Mouse (Mus musculus): ENCODE data around the gene Vpreb2. TPM values are rescaled to one million over a fixed set of nuclear protein-coding genes. Genes with fewer than 3 reads are reported as not detected.
"Not testable (repeated sequence)": the region's sequence is repeated elsewhere in the genome, so short reads cannot be mapped to it uniquely, and the experiment has no call there.

Vpreb2 gene
- polyA plus RNA-seq, 1 experiment from 2014 or later, result not detected

- 34% methylated on average over 7 of the region's 7 CpGs for WGBS
- no peak overlapping the region for H3K4me3 ChIP-seq (ENCODE audit: low read length)
- peak; percentile 76 for ATAC-seq (ENCODE audit: low read depth)
- H3K27ac ChIP-seq (ENCODE audit: low read length), result peak overlapping the region; percentile 7; the same call in 1 of the 2 replicates
- peaks cover 2% of the 10 kb centered on the region; the same call in 1 of the 2 replicates for H3K4me1 ChIP-seq (replicated peaks; ENCODE audit: control insufficient read depth, insufficient read depth, low read length)
- H3K36me3 ChIP-seq (ENCODE audit: control insufficient read depth, insufficient read depth, low read length), result no peaks in the 10 kb centered on the region
- no peaks in the 10 kb centered on the region for H3K27me3 ChIP-seq (ENCODE audit: control insufficient read depth, insufficient read depth, low read depth, low read length)
- H3K9ac ChIP-seq (ENCODE audit: low read length), result 0 out of 2 replicates have a peak overlapping the region, but pooled peaks have one; percentile 1
- H3K4me2 ChIP-seq (ENCODE audit: low read depth, low read length), result no peak overlapping the region
- H3K9me3 ChIP-seq (ENCODE audit: control insufficient read depth, low read length), result no peaks in the 10 kb centered on the region
These were observed 35.0 kb upstream of the Vpreb2 start for GRCm38 (mm10) chr16:17945081-17945831.

DNA sequence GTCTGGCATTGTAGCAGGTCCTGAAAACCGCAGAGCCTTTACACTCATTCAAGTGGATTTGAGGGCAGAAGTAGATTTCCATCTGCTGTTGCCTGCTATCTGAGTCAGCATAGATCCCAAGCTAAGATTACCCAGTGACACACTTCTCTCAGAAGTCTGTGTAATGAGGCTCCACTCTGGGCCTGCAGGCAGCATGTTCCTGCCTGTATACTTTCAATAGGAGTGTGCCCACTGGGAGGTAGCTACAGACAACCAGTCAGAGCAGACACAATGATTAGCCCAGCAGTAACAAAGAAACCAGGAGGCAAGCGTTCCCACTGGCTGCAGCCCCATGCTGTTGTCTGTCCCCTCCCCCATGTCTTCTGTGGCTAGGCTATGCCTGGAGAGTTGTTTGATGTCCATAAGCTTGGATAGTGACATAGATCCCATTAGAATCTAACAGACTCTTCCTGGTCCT is 30.8 kb upstream of the Vpreb2 start:
- 0 out of 2 replicates have a peak overlapping the region, but pooled peaks have one; percentile 4 for H3K9ac ChIP-seq (ENCODE audit: low read length)
- no peak overlapping the region for H3K27ac ChIP-seq (ENCODE audit: low read length)
- no peaks in the 10 kb centered on the region for H3K9me3 ChIP-seq (ENCODE audit: control insufficient read depth, low read length)
- H3K27me3 ChIP-seq (ENCODE audit: control insufficient read depth, insufficient read depth, low read depth, low read length), result no peaks in the 10 kb centered on the region
- 42% methylated on average over 2 of the region's 2 CpGs for WGBS
- H3K4me1 ChIP-seq (replicated peaks; ENCODE audit: control insufficient read depth, insufficient read depth, low read length), result peaks cover 2% of the 10 kb centered on the region; the same call in 1 of the 2 replicates
- ATAC-seq (ENCODE audit: low read depth), result no peak
- H3K4me3 ChIP-seq (ENCODE audit: low read length), result no peak overlapping the region
- H3K36me3 ChIP-seq (ENCODE audit: control insufficient read depth, insufficient read depth, low read length), result no peaks in the 10 kb centered on the region
- H3K4me2 ChIP-seq (ENCODE audit: low read depth, low read length), result no peak overlapping the region

- Histone ChIP-seq H3K9ac (ENCODE audit: low read length) (no peak overlapping the region), H3K4me2 (ENCODE audit: low read depth, low read length) (no peak overlapping the region), H3K27ac (ENCODE audit: low read length) (no peak overlapping the region), H3K9me3 (ENCODE audit: control insufficient read depth, low read length) (no peaks in the 10 kb centered on the region), H3K27me3 (ENCODE audit: control insufficient read depth, insufficient read depth, low read depth, low read length) (no peaks in the 10 kb centered on the region), H3K4me3 (ENCODE audit: low read length) (no peak overlapping the region), H3K36me3 (ENCODE audit: control insufficient read depth, insufficient read depth, low read length) (no peaks in the 10 kb centered on the region), H3K4me1 (replicated peaks; ENCODE audit: control insufficient read depth, insufficient read depth, low read length) (peaks cover 2% of the 10 kb centered on the region; the same call in 1 of the 2 replicates)
- no peak for ATAC-seq (ENCODE audit: low read depth)
- WGBS, result 53% methylated on average over 4 of the region's 4 CpGs
These were observed 30.2 kb upstream of the Vpreb2 start for GRCm38 (mm10) chr16:17950068-17950467.

DNA sequence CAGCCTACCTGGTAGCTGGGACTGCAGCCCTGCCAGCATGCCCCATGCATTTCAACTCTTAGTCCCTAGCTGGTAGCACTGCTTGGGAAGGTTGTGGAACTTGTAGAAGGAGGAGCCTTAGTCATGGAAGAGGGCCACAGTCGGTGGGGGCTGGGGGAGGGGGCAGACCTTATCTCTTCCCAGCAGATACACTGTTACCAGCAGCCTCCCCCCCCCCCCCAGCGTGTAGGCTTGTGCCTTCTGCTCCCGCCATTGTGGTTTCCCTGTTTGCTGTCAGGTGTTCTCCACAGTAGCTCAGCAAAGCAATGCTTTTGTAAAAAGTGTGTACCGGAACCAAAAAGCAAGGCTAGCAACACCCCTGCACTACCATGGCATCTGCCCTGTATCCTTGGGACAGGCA is 28.6 kb upstream of the Vpreb2 start:
- Histone ChIP-seq H3K27me3 (ENCODE audit: control insufficient read depth, insufficient read depth, low read depth, low read length) (no peaks in the 10 kb centered on the region), H3K36me3 (ENCODE audit: control insufficient read depth, insufficient read depth, low read length) (no peaks in the 10 kb centered on the region), H3K9ac (ENCODE audit: low read length) (no peak overlapping the region), H3K27ac (ENCODE audit: low read length) (no peak overlapping the region), H3K4me2 (ENCODE audit: low read depth, low read length) (no peak overlapping the region), H3K9me3 (ENCODE audit: control insufficient read depth, low read length) (no peaks in the 10 kb centered on the region), H3K4me1 (replicated peaks; ENCODE audit: control insufficient read depth, insufficient read depth, low read length) (no peaks in the 10 kb centered on the region), H3K4me3 (ENCODE audit: low read length) (no peak overlapping the region)
- ATAC-seq (ENCODE audit: low read depth), result no peak
- WGBS, result 88% methylated on average over 3 of the region's 4 CpGs

DNA sequence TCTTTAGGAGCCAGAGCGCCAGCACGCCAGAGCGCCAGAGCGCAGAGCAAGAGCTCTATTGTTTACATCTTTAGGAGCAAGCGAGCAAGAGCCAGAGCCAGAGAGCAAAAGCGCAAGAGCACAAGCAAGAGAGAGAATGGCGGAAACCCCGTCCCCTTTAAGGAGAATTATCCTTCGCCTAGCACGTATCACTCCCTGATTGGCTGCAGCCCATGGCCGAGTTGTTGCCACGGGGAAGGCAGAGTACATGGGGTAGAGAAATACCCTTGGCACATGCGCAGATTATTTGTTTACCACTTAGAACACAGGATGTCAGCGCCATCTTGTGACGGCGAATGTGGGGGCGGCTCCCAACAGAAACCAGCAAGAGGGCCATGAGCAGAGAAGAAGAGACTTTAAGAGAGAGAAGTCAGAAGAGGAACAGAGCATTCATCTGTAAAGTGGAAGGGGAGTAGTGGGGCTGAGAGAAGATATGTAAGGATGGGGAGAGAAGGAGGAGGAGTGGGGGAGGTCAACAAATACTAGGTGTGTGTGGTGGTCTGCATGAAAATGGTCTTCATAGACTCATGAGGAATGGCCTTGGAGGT is 24.1 kb upstream of the Vpreb2 start:
- H3K4me2 ChIP-seq (ENCODE audit: low read depth, low read length); H3K4me3 ChIP-seq (ENCODE audit: low read length); H3K9me3 ChIP-seq (ENCODE audit: control insufficient read depth, low read length); ATAC-seq (ENCODE audit: low read depth); H3K9ac ChIP-seq (ENCODE audit: low read length); H3K4me1 ChIP-seq (replicated peaks; ENCODE audit: control insufficient read depth, insufficient read depth, low read length); H3K36me3 ChIP-seq (ENCODE audit: control insufficient read depth, insufficient read depth, low read length); H3K27ac ChIP-seq (ENCODE audit: low read length); H3K27me3 ChIP-seq (ENCODE audit: control insufficient read depth, insufficient read depth, low read depth, low read length): not testable (repeated sequence)
- WGBS, result 95% methylated on average over 15 of the region's 17 CpGs

GRCm38 (mm10) chr16:17962091-17962490 is 18.1 kb upstream of the Vpreb2 start:
- Histone ChIP-seq H3K27me3 (ENCODE audit: control insufficient read depth, insufficient read depth, low read depth, low read length) (no peaks in the 10 kb centered on the region), H3K4me2 (ENCODE audit: low read depth, low read length) (no peak overlapping the region), H3K9me3 (ENCODE audit: control insufficient read depth, low read length) (no peaks in the 10 kb centered on the region), H3K4me1 (replicated peaks; ENCODE audit: control insufficient read depth, insufficient read depth, low read length) (no peaks in the 10 kb centered on the region), H3K27ac (ENCODE audit: low read length) (no peak overlapping the region), H3K9ac (ENCODE audit: low read length) (no peak overlapping the region), H3K4me3 (ENCODE audit: low read length) (no peak overlapping the region), H3K36me3 (ENCODE audit: control insufficient read depth, insufficient read depth, low read length) (no peaks in the 10 kb centered on the region)
- WGBS, result 58% methylated on average over 7 of the region's 7 CpGs
- ATAC-seq (ENCODE audit: low read depth), result no peak

- WGBS, result 64% methylated on average over 5 of the region's 5 CpGs
- no peak overlapping the region for H3K4me3 ChIP-seq (ENCODE audit: low read length)
- no peaks in the 10 kb centered on the region for H3K27me3 ChIP-seq (ENCODE audit: control insufficient read depth, insufficient read depth, low read depth, low read length)
- H3K9me3 ChIP-seq (ENCODE audit: control insufficient read depth, low read length), result no peaks in the 10 kb centered on the region
- no peak for ATAC-seq (ENCODE audit: low read depth)
- no peak overlapping the region for H3K27ac ChIP-seq (ENCODE audit: low read length)
- H3K4me1 ChIP-seq (replicated peaks; ENCODE audit: control insufficient read depth, insufficient read depth, low read length), result no peaks in the 10 kb centered on the region
- no peak overlapping the region for H3K9ac ChIP-seq (ENCODE audit: low read length)
- H3K36me3 ChIP-seq (ENCODE audit: control insufficient read depth, insufficient read depth, low read length), result no peaks in the 10 kb centered on the region
- no peak overlapping the region for H3K4me2 ChIP-seq (ENCODE audit: low read depth, low read length)
These were observed 8.4 kb upstream of the Vpreb2 start for GRCm38 (mm10) chr16:17971853-17972252.

GRCm38 (mm10) chr16:17977840-17978239 is 2.4 kb upstream of the Vpreb2 start:
- 66% methylated on average over 7 of the region's 7 CpGs for WGBS
- not testable (repeated sequence) for ATAC-seq (ENCODE audit: low read depth); H3K27ac ChIP-seq (ENCODE audit: low read length); H3K4me2 ChIP-seq (ENCODE audit: low read depth, low read length); H3K9me3 ChIP-seq (ENCODE audit: control insufficient read depth, low read length); H3K36me3 ChIP-seq (ENCODE audit: control insufficient read depth, insufficient read depth, low read length); H3K9ac ChIP-seq (ENCODE audit: low read length); H3K4me1 ChIP-seq (replicated peaks; ENCODE audit: control insufficient read depth, insufficient read depth, low read length); H3K4me3 ChIP-seq (ENCODE audit: low read length); H3K27me3 ChIP-seq (ENCODE audit: control insufficient read depth, insufficient read depth, low read depth, low read length)

GRCm38 (mm10) chr16:17983201-17983600 is 3.0 kb downstream of the Vpreb2 start:
- 77% methylated on average over 2 of the region's 2 CpGs for WGBS
- no peaks in the 10 kb centered on the region for H3K27me3 ChIP-seq (ENCODE audit: control insufficient read depth, insufficient read depth, low read depth, low read length)
- no peak overlapping the region for H3K4me3 ChIP-seq (ENCODE audit: low read length)
- ATAC-seq (ENCODE audit: low read depth), result no peak
- no peak overlapping the region for H3K4me2 ChIP-seq (ENCODE audit: low read depth, low read length)
- H3K36me3 ChIP-seq (ENCODE audit: control insufficient read depth, insufficient read depth, low read length), result no peaks in the 10 kb centered on the region
- H3K4me1 ChIP-seq (replicated peaks; ENCODE audit: control insufficient read depth, insufficient read depth, low read length), result peaks cover 4% of the 10 kb centered on the region
- no peak overlapping the region for H3K27ac ChIP-seq (ENCODE audit: low read length)
- no peak overlapping the region for H3K9ac ChIP-seq (ENCODE audit: low read length)
- H3K9me3 ChIP-seq (ENCODE audit: control insufficient read depth, low read length), result no peaks in the 10 kb centered on the region
